Mouse (Mus musculus): ENCODE measurements around the gene Glod4. TPM values are rescaled to one million over a fixed set of nuclear protein-coding genes. Genes with fewer than 3 reads are reported as not detected.
A peak's percentile ranks its signal among the peaks of the same experiment; 100 is the strongest.

Glod4 gene
- polyA plus RNA-seq, 1 experiment from 2014 or later = 141 TPM

DNA sequence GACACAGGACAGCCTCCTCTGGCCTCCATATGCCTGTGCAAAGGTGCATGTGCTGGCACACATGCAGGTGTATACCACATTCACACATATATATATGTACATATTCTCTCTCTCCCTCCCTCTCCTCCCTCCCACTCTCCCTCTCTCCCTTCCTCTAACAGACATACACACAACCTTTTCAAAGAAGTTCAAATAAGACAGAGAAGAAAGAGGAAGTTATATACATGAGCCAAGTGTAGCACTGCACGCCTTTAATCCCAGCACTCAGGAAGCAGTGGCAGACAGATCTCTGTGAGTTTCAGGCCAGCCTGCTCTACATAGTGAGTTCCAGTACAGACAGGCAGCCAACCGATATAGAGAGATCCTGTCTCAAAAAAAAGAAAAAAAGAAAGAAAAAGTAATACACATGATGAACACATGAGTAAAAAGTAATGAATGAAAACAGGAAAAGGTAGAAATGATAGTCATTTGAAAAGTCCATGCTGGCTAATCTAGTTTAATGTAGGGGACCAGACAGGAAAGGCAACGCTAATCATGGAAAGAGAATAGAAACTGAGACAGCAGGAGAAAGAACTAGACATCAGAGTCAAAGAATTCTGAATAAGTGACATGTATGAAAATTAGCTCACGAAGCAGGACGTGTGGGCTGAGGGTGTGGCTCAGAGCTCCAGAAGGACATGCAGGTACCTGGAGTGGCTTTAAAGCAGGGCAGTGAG, 90.1 kb downstream of the Glod4 start:
- Histone ChIP-seq H3K9me3 (ENCODE audit: control insufficient read depth, low read length) (no peaks in the 10 kb centered on the region), H3K9ac (replicated peaks; ENCODE audit: low read length) (no peak overlapping the region), H3K4me3 (replicated peaks; ENCODE audit: low read depth, low read length) (no peak overlapping the region), H3K36me3 (ENCODE audit: control insufficient read depth, insufficient read depth, low read length) (peaks cover 43% of the 10 kb centered on the region), H3K27ac (replicated peaks; ENCODE audit: low read depth, low read length) (no peak overlapping the region), H3K4me1 (ENCODE audit: control insufficient read depth, insufficient read depth, low read length) (0 out of 2 replicates have a peak, but pooled peaks cover 3% of the 10 kb centered on the region), H3K27me3 (ENCODE audit: control insufficient read depth, insufficient read depth, low read length) (no peaks in the 10 kb centered on the region), H3K4me2 (ENCODE audit: low read length) (no peak overlapping the region)
- 94% methylated on average over 5 of the region's 5 CpGs for WGBS
- DNase-seq (no peak), ATAC-seq (ENCODE audit: low FRiP score, low TSS enrichment) (no peak)

DNA sequence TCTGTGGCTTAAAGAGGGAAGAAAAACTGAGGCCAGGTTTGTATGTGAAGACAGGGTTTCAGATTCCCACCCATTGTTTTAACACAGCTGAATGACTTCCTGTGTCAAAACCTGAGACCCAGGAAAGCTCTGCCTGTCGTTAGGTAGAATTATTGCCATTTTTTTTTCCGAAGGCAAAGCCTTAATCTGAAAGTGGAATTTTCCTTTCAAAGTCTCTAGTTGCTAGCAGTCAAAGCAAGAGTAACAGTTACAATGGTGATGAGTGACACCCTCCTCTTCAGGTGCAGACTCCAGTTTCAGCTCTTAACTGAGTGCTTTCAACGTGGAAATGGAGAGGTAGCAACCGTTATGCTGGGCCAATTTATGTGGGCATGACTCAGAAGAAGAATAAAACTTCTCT, 92.5 kb downstream of the Glod4 start:
- 82% methylated on average over 4 of the region's 4 CpGs for WGBS
- H3K27me3 ChIP-seq (ENCODE audit: control insufficient read depth, insufficient read depth, low read length) = no peaks in the 10 kb centered on the region
- H3K9me3 ChIP-seq (ENCODE audit: control insufficient read depth, low read length) = no peaks in the 10 kb centered on the region
- H3K27ac ChIP-seq (replicated peaks; ENCODE audit: low read depth, low read length) = no peak overlapping the region
- ATAC-seq (ENCODE audit: low FRiP score, low TSS enrichment) (no peak), DNase-seq (no peak)
- H3K4me3 ChIP-seq (replicated peaks; ENCODE audit: low read depth, low read length) = no peak overlapping the region
- 0 out of 2 replicates have a peak, but pooled peaks cover 3% of the 10 kb centered on the region for H3K4me1 ChIP-seq (ENCODE audit: control insufficient read depth, insufficient read depth, low read length)
- peaks cover 39% of the 10 kb centered on the region for H3K36me3 ChIP-seq (ENCODE audit: control insufficient read depth, insufficient read depth, low read length)
- no peak overlapping the region for H3K4me2 ChIP-seq (ENCODE audit: low read length)
- H3K9ac ChIP-seq (replicated peaks; ENCODE audit: low read length) = no peak overlapping the region

DNA sequence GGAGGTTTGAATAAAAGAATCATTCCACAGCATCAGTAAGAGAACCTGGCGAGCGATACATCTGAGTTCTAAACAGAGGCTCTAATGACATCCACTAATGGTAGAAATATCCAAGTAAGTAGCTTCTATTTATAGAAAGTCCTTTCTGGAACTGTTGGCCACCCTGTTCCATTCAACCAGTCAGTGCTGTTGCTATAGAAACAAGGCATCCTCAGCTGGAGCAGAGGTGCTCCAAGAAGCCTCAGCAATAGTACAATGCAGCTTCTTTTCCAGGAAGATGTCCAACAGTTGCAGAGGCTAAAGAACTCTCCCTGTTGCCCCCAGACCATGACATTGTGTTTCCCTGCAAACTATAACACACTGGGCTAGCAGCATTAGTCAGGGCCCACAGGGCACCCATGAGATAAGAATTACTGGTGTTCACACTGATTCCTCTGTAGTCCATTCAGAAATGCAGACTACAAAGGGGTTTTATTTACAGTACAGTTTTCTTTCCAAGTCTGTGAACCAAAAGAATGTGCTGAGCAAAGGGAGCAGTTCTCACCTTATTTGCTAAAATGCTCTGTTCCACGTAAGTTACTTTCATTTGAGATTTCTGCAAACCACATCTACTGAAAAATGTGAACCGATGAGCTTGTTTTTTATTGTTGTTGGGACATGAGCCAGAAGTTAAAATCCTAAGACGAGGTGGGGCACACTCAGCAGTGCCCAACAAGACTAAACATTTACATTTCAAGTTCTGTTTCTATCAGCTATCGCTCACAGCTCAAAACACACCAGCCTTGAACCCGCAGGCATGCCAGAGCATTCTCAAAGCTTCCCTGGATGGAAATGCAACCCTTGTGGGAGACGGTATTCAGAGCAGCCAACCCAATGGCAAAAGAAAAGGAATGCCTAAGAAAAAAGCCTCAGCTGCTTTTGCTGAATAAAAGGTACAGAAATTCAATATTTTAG, 95.2 kb downstream of the Glod4 start:
- H3K9me3 ChIP-seq (ENCODE audit: control insufficient read depth, low read length) = no peaks in the 10 kb centered on the region
- no peak overlapping the region for H3K4me3 ChIP-seq (replicated peaks; ENCODE audit: low read depth, low read length)
- no peak for ATAC-seq (ENCODE audit: low FRiP score, low TSS enrichment)
- H3K9ac ChIP-seq (replicated peaks; ENCODE audit: low read length) = no peak overlapping the region
- no peak overlapping the region for H3K4me2 ChIP-seq (ENCODE audit: low read length)
- H3K4me1 ChIP-seq (ENCODE audit: control insufficient read depth, insufficient read depth, low read length) = 0 out of 2 replicates have a peak, but pooled peaks cover 3% of the 10 kb centered on the region
- peak; percentile 53 for DNase-seq
- H3K36me3 ChIP-seq (ENCODE audit: control insufficient read depth, insufficient read depth, low read length) = peaks cover 14% of the 10 kb centered on the region; the same call in 1 of the 2 replicates
- 78% methylated on average over 8 of the region's 8 CpGs for WGBS
- peak overlapping the region; percentile 49; the same call in 1 of the 2 replicates for H3K27ac ChIP-seq (replicated peaks; ENCODE audit: low read depth, low read length)
- H3K27me3 ChIP-seq (ENCODE audit: control insufficient read depth, insufficient read depth, low read length) = no peaks in the 10 kb centered on the region

DNA sequence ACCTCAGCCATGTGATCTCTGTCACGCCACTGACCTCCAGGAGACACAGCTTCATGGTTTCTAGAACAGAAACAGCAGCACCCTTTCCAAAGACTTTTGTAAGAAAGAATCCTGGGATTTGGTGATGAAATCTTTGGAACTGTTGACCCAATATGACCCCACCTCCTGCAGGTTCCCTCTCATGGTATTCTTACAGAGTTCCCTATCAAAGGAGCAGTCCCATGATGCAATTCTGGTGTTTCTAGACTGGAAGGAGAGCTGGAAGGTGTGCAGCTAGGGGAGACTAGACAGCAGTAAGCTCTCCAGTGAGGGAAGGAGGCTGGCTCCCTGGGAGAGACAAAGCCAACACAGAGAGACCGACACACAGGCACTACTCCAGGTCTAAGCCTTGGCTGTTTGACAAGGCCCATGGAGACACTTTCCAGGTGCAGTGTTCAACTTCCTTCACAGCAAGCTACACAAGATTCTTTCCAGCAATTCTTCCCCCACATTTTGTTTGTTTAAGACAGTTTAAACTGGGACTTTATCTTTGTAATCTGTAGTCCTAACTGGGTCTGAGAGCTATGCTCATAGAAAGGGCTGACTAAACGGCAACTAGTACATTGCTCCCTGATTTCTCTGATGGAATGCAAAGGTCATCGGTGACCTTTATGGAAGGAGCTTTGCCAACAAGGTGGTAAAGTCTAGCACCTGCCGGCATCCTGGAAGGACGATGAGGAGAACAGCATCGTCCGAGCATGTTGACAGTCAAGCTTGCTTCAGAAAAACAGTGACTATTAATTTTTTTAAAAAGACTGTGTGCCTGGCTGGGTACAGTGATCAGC, 97.1 kb downstream of the Glod4 start:
- WGBS = 91% methylated on average over 8 of the region's 8 CpGs
- no peaks in the 10 kb centered on the region for H3K9me3 ChIP-seq (ENCODE audit: control insufficient read depth, low read length)
- no peak overlapping the region for H3K4me3 ChIP-seq (replicated peaks; ENCODE audit: low read depth, low read length)
- H3K4me1 ChIP-seq (ENCODE audit: control insufficient read depth, insufficient read depth, low read length) = 0 out of 2 replicates have a peak, but pooled peaks cover 3% of the 10 kb centered on the region
- H3K9ac ChIP-seq (replicated peaks; ENCODE audit: low read length) = no peak overlapping the region
- peaks cover 9% of the 10 kb centered on the region; the same call in 1 of the 2 replicates for H3K36me3 ChIP-seq (ENCODE audit: control insufficient read depth, insufficient read depth, low read length)
- no peaks in the 10 kb centered on the region for H3K27me3 ChIP-seq (ENCODE audit: control insufficient read depth, insufficient read depth, low read length)
- no peak overlapping the region for H3K27ac ChIP-seq (replicated peaks; ENCODE audit: low read depth, low read length)
- DNase-seq (no peak), ATAC-seq (ENCODE audit: low FRiP score, low TSS enrichment) (no peak)
- no peak overlapping the region for H3K4me2 ChIP-seq (ENCODE audit: low read length)

DNA sequence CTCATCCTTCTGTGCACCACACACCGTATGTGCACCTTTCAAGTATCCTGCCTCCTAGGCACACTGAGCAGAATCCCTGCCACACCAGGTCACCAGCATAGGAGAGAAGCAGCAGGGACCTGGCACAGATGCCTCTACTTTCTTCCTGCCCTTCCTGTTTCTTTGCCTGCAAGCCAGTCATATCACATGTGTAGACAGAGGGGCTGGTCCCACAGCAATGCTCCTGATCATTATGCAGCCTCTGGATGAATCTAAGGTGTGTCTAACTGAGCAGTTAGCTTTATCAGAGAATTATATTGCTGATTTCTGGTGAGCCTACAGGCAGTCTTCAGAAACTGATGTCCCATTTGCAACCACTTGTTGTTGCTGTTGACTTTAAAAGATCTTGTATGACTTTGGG, 98.4 kb downstream of the Glod4 start:
- H3K36me3 ChIP-seq (ENCODE audit: control insufficient read depth, insufficient read depth, low read length) = peaks cover 9% of the 10 kb centered on the region; the same call in 1 of the 2 replicates
- 0 out of 2 replicates have a peak, but pooled peaks cover 3% of the 10 kb centered on the region for H3K4me1 ChIP-seq (ENCODE audit: control insufficient read depth, insufficient read depth, low read length)
- DNase-seq = no peak
- no peaks in the 10 kb centered on the region for H3K27me3 ChIP-seq (ENCODE audit: control insufficient read depth, insufficient read depth, low read length)
- H3K4me3 ChIP-seq (replicated peaks; ENCODE audit: low read depth, low read length) = no peak overlapping the region
- no peak overlapping the region for H3K9ac ChIP-seq (replicated peaks; ENCODE audit: low read length)
- WGBS = 86% methylated on average over 1 of the region's 1 CpGs
- no peak overlapping the region for H3K27ac ChIP-seq (replicated peaks; ENCODE audit: low read depth, low read length)
- H3K9me3 ChIP-seq (ENCODE audit: control insufficient read depth, low read length) = no peaks in the 10 kb centered on the region
- no peak overlapping the region for H3K4me2 ChIP-seq (ENCODE audit: low read length)
- no peak for ATAC-seq (ENCODE audit: low FRiP score, low TSS enrichment)

DNA sequence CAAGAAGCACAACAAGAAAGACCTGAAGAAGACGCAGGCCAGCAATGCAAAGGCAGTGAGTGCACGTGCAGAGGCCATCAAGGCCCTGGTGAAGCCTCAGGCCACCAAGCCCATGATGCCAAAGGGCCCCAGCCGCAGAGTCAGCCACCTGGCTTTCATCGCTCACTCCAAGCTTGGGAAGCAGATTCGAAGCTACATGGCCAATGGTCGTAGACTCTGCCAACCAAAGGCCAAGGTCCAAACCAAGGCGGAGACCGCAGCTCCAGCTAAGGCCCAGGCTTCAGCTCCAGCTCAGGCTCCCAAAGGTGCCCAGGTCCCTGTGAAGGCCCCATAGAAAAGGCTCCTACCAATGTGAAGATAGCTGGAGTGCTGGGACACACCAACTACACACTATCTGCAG, 99.1 kb downstream of the Glod4 start:
- H3K27me3 ChIP-seq (ENCODE audit: control insufficient read depth, insufficient read depth, low read length) = no peaks in the 10 kb centered on the region
- H3K4me2 ChIP-seq (ENCODE audit: low read length) = no peak overlapping the region
- H3K4me1 ChIP-seq (ENCODE audit: control insufficient read depth, insufficient read depth, low read length) = 0 out of 2 replicates have a peak, but pooled peaks cover 3% of the 10 kb centered on the region
- H3K27ac ChIP-seq (replicated peaks; ENCODE audit: low read depth, low read length) = no peak overlapping the region
- no peaks in the 10 kb centered on the region for H3K9me3 ChIP-seq (ENCODE audit: control insufficient read depth, low read length)
- WGBS = 97% methylated on average over 8 of the region's 8 CpGs
- H3K36me3 ChIP-seq (ENCODE audit: control insufficient read depth, insufficient read depth, low read length) = peaks cover 9% of the 10 kb centered on the region; the same call in 1 of the 2 replicates
- DNase-seq (no peak), ATAC-seq (ENCODE audit: low FRiP score, low TSS enrichment) (no peak)
- H3K9ac ChIP-seq (replicated peaks; ENCODE audit: low read length) = no peak overlapping the region
- H3K4me3 ChIP-seq (replicated peaks; ENCODE audit: low read depth, low read length) = no peak overlapping the region

DNA sequence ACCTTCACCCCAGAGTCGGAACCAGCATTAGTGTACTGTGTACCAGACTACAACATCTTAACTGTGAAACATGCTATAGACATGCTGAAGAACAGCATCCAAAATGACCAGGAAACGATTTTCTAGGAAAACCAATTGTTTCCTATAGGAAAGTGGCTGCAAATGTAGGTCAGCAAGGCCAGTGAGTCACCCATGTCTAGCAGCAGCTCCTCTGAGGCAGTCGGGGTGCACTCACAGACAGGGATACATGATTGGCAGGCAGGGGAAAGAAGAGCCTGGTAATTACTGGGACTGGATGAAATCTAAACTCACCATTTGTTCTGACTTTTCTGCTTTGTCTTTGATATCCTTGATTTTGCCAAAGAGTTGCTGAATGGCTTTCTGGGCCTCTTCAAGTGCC, 105.5 kb downstream of the Glod4 start:
- H3K27me3 ChIP-seq (ENCODE audit: control insufficient read depth, insufficient read depth, low read length) = no peaks in the 10 kb centered on the region
- no peak overlapping the region for H3K9ac ChIP-seq (replicated peaks; ENCODE audit: low read length)
- WGBS = 94% methylated on average over 3 of the region's 3 CpGs
- H3K4me3 ChIP-seq (replicated peaks; ENCODE audit: low read depth, low read length) = no peak overlapping the region
- DNase-seq (no peak), ATAC-seq (ENCODE audit: low FRiP score, low TSS enrichment) (no peak)
- no peak overlapping the region for H3K4me2 ChIP-seq (ENCODE audit: low read length)
- no peak overlapping the region for H3K27ac ChIP-seq (replicated peaks; ENCODE audit: low read depth, low read length)
- peaks cover 49% of the 10 kb centered on the region for H3K36me3 ChIP-seq (ENCODE audit: control insufficient read depth, insufficient read depth, low read length)
- H3K4me1 ChIP-seq (ENCODE audit: control insufficient read depth, insufficient read depth, low read length) = no peaks in the 10 kb centered on the region
- no peaks in the 10 kb centered on the region for H3K9me3 ChIP-seq (ENCODE audit: control insufficient read depth, low read length)

Measured in midbrain, embryonic 14.5 days (tissue).